Mouse (Mus musculus): Measurements from ENCODE around the gene Gpc6. TPM values are rescaled to one million over a fixed set of nuclear protein-coding genes. Genes with fewer than 3 reads are reported as not detected.
A peak's percentile ranks its signal among the peaks of the same experiment; 100 is the strongest.

Gpc6 gene
- polyA plus RNA-seq, 1 experiment from 2014 or later, result 86.1 TPM

DNA sequence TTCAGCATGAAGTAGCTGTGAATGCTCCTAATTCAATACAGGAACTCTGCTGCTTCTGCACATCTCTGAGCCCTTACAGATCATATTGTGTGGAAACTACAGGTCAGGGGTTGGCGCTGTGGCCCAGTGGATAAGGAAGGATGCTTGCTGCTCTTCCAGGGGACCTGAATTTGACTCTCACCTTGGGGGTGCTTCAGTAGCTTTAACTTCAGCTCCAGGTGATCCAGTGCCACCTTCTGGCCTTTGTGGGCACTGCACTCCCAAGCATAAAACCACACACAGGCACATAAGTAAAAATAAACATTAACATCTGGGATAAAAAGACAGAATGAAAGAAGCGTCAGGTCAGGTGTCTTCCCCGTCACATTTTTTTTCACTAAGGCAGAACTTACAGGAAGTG, 957.1 kb downstream of the Gpc6 start:
- H3K4me2 ChIP-seq (replicated peaks; ENCODE audit: low read depth, low read length), result no peak overlapping the region
- H3K36me3 ChIP-seq (ENCODE audit: control insufficient read depth, insufficient read depth, low read length), result no peaks in the 10 kb centered on the region
- ATAC-seq (ENCODE audit: insufficient number of reproducible peaks, insufficient read depth, low FRiP score, low read depth), result no peak
- H3K4me1 ChIP-seq (ENCODE audit: control insufficient read depth, insufficient read depth, low read length), result peaks cover 3% of the 10 kb centered on the region; the same call in 1 of the 2 replicates
- no peaks in the 10 kb centered on the region for H3K27me3 ChIP-seq (ENCODE audit: control insufficient read depth, insufficient read depth, low read length)
- H3K4me3 ChIP-seq (ENCODE audit: low read depth, low read length), result no peak overlapping the region
- H3K27ac ChIP-seq (ENCODE audit: low read length), result no peak overlapping the region
- H3K9me3 ChIP-seq (ENCODE audit: control insufficient read depth, low read depth, low read length), result no peaks in the 10 kb centered on the region
- WGBS, result 63% methylated on average over 3 of the region's 3 CpGs
- no peak overlapping the region for H3K9ac ChIP-seq (replicated peaks; ENCODE audit: low read depth, low read length)

DNA sequence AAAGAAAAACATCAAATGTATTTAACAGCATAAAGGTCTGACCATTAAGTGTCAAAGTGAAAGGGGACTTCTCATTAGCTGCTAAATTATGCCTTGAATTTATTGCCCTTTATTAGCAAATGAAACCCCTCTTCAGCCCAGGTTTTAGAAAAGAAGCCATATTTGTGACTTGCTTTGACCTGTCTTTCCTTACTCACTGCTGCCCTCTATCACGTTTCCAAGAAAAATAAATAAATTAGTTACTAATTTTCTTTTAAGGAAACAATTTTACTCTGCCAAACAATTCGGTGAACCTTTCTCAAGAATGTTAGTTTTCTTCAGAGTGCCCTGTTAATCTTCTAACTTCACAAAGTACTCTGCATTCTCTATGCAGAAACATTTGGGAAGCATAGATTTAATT, 964.5 kb downstream of the Gpc6 start:
- no peak overlapping the region for H3K27ac ChIP-seq (ENCODE audit: low read length)
- H3K9ac ChIP-seq (replicated peaks; ENCODE audit: low read depth, low read length), result no peak overlapping the region
- no peak overlapping the region for H3K4me2 ChIP-seq (replicated peaks; ENCODE audit: low read depth, low read length)
- H3K9me3 ChIP-seq (ENCODE audit: control insufficient read depth, low read depth, low read length), result no peaks in the 10 kb centered on the region
- no peak for ATAC-seq (ENCODE audit: insufficient number of reproducible peaks, insufficient read depth, low FRiP score, low read depth)
- no peaks in the 10 kb centered on the region for H3K36me3 ChIP-seq (ENCODE audit: control insufficient read depth, insufficient read depth, low read length)
- peaks cover 2% of the 10 kb centered on the region; the same call in 1 of the 2 replicates for H3K4me1 ChIP-seq (ENCODE audit: control insufficient read depth, insufficient read depth, low read length)
- WGBS, result 47% methylated on average over 2 of the region's 2 CpGs
- no peaks in the 10 kb centered on the region for H3K27me3 ChIP-seq (ENCODE audit: control insufficient read depth, insufficient read depth, low read length)
- no peak overlapping the region for H3K4me3 ChIP-seq (ENCODE audit: low read depth, low read length)

GRCm38 (mm10) chr14:117891426-117891825, 966.3 kb downstream of the Gpc6 start:
- no peaks in the 10 kb centered on the region for H3K36me3 ChIP-seq (ENCODE audit: control insufficient read depth, insufficient read depth, low read length)
- no peak overlapping the region for H3K27ac ChIP-seq (ENCODE audit: low read length)
- no peaks in the 10 kb centered on the region for H3K9me3 ChIP-seq (ENCODE audit: control insufficient read depth, low read depth, low read length)
- H3K9ac ChIP-seq (replicated peaks; ENCODE audit: low read depth, low read length), result no peak overlapping the region
- no peak overlapping the region for H3K4me3 ChIP-seq (ENCODE audit: low read depth, low read length)
- ATAC-seq (ENCODE audit: insufficient number of reproducible peaks, insufficient read depth, low FRiP score, low read depth), result no peak
- H3K27me3 ChIP-seq (ENCODE audit: control insufficient read depth, insufficient read depth, low read length), result no peaks in the 10 kb centered on the region
- WGBS, result 59% methylated on average over 7 of the region's 7 CpGs
- peaks cover 2% of the 10 kb centered on the region; the same call in 1 of the 2 replicates for H3K4me1 ChIP-seq (ENCODE audit: control insufficient read depth, insufficient read depth, low read length)
- no peak overlapping the region for H3K4me2 ChIP-seq (replicated peaks; ENCODE audit: low read depth, low read length)

DNA sequence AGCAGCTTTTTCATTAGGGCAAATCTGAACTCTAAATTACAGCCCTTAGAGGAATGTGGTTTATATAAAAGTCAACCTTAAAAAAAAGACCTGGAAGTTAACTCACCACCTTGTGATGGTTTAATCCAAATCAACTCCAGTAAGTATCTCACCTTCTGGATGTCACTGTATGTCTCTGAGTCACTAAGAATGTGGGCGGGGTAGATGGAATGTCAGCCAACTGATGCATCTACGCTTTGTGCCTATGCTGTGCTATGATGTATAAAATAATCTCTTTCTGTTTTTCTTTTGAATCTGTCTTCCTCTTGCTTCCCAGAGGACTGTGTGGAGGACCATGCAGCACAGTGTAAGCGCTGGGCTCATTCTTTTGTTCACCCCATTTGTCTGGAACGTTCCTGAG, 966.9 kb downstream of the Gpc6 start:
- no peaks in the 10 kb centered on the region for H3K9me3 ChIP-seq (ENCODE audit: control insufficient read depth, low read depth, low read length)
- peaks cover 2% of the 10 kb centered on the region; the same call in 1 of the 2 replicates for H3K4me1 ChIP-seq (ENCODE audit: control insufficient read depth, insufficient read depth, low read length)
- ATAC-seq (ENCODE audit: insufficient number of reproducible peaks, insufficient read depth, low FRiP score, low read depth), result no peak
- WGBS, result 83% methylated on average over 4 of the region's 4 CpGs
- no peak overlapping the region for H3K27ac ChIP-seq (ENCODE audit: low read length)
- no peaks in the 10 kb centered on the region for H3K27me3 ChIP-seq (ENCODE audit: control insufficient read depth, insufficient read depth, low read length)
- H3K36me3 ChIP-seq (ENCODE audit: control insufficient read depth, insufficient read depth, low read length), result no peaks in the 10 kb centered on the region
- no peak overlapping the region for H3K4me2 ChIP-seq (replicated peaks; ENCODE audit: low read depth, low read length)
- no peak overlapping the region for H3K9ac ChIP-seq (replicated peaks; ENCODE audit: low read depth, low read length)
- no peak overlapping the region for H3K4me3 ChIP-seq (ENCODE audit: low read depth, low read length)

- H3K4me2 ChIP-seq (replicated peaks; ENCODE audit: low read depth, low read length), result no peak overlapping the region
- 84% methylated on average over 10 of the region's 10 CpGs for WGBS
- no peak overlapping the region for H3K9ac ChIP-seq (replicated peaks; ENCODE audit: low read depth, low read length)
These were observed 969.9 kb downstream of the Gpc6 start for GRCm38 (mm10) chr14:117894869-117895538.

GRCm38 (mm10) chr14:117895539-117895912, 970.4 kb downstream of the Gpc6 start:
- Histone ChIP-seq H3K4me2 (replicated peaks; ENCODE audit: low read depth, low read length) (no peak overlapping the region), H3K9me3 (ENCODE audit: control insufficient read depth, low read depth, low read length) (no peaks in the 10 kb centered on the region), H3K4me1 (ENCODE audit: control insufficient read depth, insufficient read depth, low read length) (peaks cover 2% of the 10 kb centered on the region; the same call in 1 of the 2 replicates), H3K9ac (replicated peaks; ENCODE audit: low read depth, low read length) (no peak overlapping the region), H3K36me3 (ENCODE audit: control insufficient read depth, insufficient read depth, low read length) (no peaks in the 10 kb centered on the region), H3K4me3 (ENCODE audit: low read depth, low read length) (no peak overlapping the region), H3K27ac (ENCODE audit: low read length) (peak overlapping the region; percentile 0; the same call in 1 of the 2 replicates), H3K27me3 (ENCODE audit: control insufficient read depth, insufficient read depth, low read length) (no peaks in the 10 kb centered on the region)
- 78% methylated on average over 16 of the region's 16 CpGs for WGBS
- no peak for ATAC-seq (ENCODE audit: insufficient number of reproducible peaks, insufficient read depth, low FRiP score, low read depth)

More at GRCm38 (mm10) chr14:117894869-117895538, 969.9 kb downstream of the Gpc6 start:
- ATAC-seq (ENCODE audit: insufficient number of reproducible peaks, insufficient read depth, low FRiP score, low read depth), result no peak
- H3K27me3 ChIP-seq (ENCODE audit: control insufficient read depth, insufficient read depth, low read length), result no peaks in the 10 kb centered on the region
- H3K27ac ChIP-seq (ENCODE audit: low read length), result peak overlapping the region; percentile 0; the same call in 1 of the 2 replicates
- H3K36me3 ChIP-seq (ENCODE audit: control insufficient read depth, insufficient read depth, low read length), result no peaks in the 10 kb centered on the region
- H3K9me3 ChIP-seq (ENCODE audit: control insufficient read depth, low read depth, low read length), result no peaks in the 10 kb centered on the region
- H3K4me3 ChIP-seq (ENCODE audit: low read depth, low read length), result no peak overlapping the region
- H3K4me1 ChIP-seq (ENCODE audit: control insufficient read depth, insufficient read depth, low read length), result peaks cover 2% of the 10 kb centered on the region; the same call in 1 of the 2 replicates

DNA sequence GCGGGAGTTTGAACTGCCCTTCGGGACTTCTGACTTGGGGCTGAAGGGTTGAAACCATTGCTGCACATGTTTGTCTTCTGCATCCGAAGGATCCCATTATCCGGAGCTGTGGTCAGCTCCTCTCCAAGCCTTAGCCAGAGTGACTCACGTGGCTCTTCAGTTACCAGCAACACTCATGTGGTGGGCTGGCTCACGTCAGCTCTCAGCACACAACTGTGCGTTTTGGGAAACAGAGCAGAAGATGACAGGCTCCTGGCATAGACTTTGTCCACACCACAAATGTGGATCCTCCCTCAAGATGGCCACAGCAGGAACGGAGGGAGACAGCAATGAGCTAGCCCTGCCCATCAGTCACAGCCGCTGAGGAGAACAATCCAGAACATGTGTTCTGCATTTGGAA, 979.2 kb downstream of the Gpc6 start:
- Histone ChIP-seq H3K4me3 (ENCODE audit: low read depth, low read length) (no peak overlapping the region), H3K4me1 (ENCODE audit: control insufficient read depth, insufficient read depth, low read length) (peaks cover 10% of the 10 kb centered on the region; the same call in 1 of the 2 replicates), H3K27me3 (ENCODE audit: control insufficient read depth, insufficient read depth, low read length) (no peaks in the 10 kb centered on the region), H3K9me3 (ENCODE audit: control insufficient read depth, low read depth, low read length) (no peaks in the 10 kb centered on the region), H3K4me2 (replicated peaks; ENCODE audit: low read depth, low read length) (no peak overlapping the region), H3K9ac (replicated peaks; ENCODE audit: low read depth, low read length) (no peak overlapping the region), H3K36me3 (ENCODE audit: control insufficient read depth, insufficient read depth, low read length) (no peaks in the 10 kb centered on the region), H3K27ac (ENCODE audit: low read length) (no peak overlapping the region)
- no peak for ATAC-seq (ENCODE audit: insufficient number of reproducible peaks, insufficient read depth, low FRiP score, low read depth)
- 73% methylated on average over 9 of the region's 9 CpGs for WGBS

- no peaks in the 10 kb centered on the region for H3K27me3 ChIP-seq (ENCODE audit: control insufficient read depth, insufficient read depth, low read length)
- H3K4me2 ChIP-seq (replicated peaks; ENCODE audit: low read depth, low read length), result no peak overlapping the region
- WGBS, result 33% methylated on average over 10 of the region's 10 CpGs
- H3K36me3 ChIP-seq (ENCODE audit: control insufficient read depth, insufficient read depth, low read length), result no peaks in the 10 kb centered on the region
- H3K9ac ChIP-seq (replicated peaks; ENCODE audit: low read depth, low read length), result no peak overlapping the region
- H3K27ac ChIP-seq (ENCODE audit: low read length), result no peak overlapping the region
- ATAC-seq (ENCODE audit: insufficient number of reproducible peaks, insufficient read depth, low FRiP score, low read depth), result no peak
- H3K4me3 ChIP-seq (ENCODE audit: low read depth, low read length), result no peak overlapping the region
- peaks cover 15% of the 10 kb centered on the region; the same call in 1 of the 2 replicates for H3K4me1 ChIP-seq (ENCODE audit: control insufficient read depth, insufficient read depth, low read length)
- H3K9me3 ChIP-seq (ENCODE audit: control insufficient read depth, low read depth, low read length), result no peaks in the 10 kb centered on the region
These were observed 980.6 kb downstream of the Gpc6 start for GRCm38 (mm10) chr14:117905701-117906100.

DNA sequence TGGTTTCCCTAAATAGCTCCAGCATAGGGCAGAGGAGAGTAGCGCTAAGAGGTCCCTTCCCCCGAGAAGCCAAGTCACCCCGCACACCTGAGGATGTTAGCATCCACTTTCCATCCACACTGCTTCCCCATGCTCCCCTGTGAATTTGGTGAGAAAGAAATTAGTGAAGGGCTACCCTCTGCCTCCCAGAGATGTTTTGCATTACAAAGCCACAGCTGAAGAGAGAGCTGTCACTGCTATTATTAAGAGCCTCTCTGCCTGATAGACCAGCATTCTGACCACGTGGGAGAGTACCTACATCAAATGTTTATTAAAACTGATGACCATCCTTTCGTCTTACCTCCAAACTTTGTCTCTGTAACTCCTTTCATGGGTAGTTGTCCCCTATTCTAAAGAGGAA, 981.2 kb downstream of the Gpc6 start:
- H3K4me1 ChIP-seq (ENCODE audit: control insufficient read depth, insufficient read depth, low read length), result peaks cover 15% of the 10 kb centered on the region; the same call in 1 of the 2 replicates
- no peak for ATAC-seq (ENCODE audit: insufficient number of reproducible peaks, insufficient read depth, low FRiP score, low read depth)
- no peaks in the 10 kb centered on the region for H3K36me3 ChIP-seq (ENCODE audit: control insufficient read depth, insufficient read depth, low read length)
- no peak overlapping the region for H3K9ac ChIP-seq (replicated peaks; ENCODE audit: low read depth, low read length)
- H3K27ac ChIP-seq (ENCODE audit: low read length), result no peak overlapping the region
- H3K4me2 ChIP-seq (replicated peaks; ENCODE audit: low read depth, low read length), result no peak overlapping the region
- H3K27me3 ChIP-seq (ENCODE audit: control insufficient read depth, insufficient read depth, low read length), result no peaks in the 10 kb centered on the region
- no peak overlapping the region for H3K4me3 ChIP-seq (ENCODE audit: low read depth, low read length)
- H3K9me3 ChIP-seq (ENCODE audit: control insufficient read depth, low read depth, low read length), result no peaks in the 10 kb centered on the region
- WGBS, result 62% methylated on average over 5 of the region's 5 CpGs

Data from stomach, embryonic 14.5 days (tissue).